Mouse (Mus musculus): Measurements from ENCODE around the gene Slc9a1. TPM values are rescaled to one million over a fixed set of nuclear protein-coding genes. Genes with fewer than 3 reads are reported as not detected.

Slc9a1 gene
- polyA plus RNA-seq, 1 experiment, result 39.4 TPM

- Histone ChIP-seq H3K36me3 (ENCODE audit: control insufficient read depth, insufficient read depth, low read length) (no peaks in the 10 kb centered on the region), H3K4me3 (ENCODE audit: extremely low read depth, insufficient read depth, insufficient read length) (no peak overlapping the region), H3K27me3 (ENCODE audit: control insufficient read depth, insufficient read depth, low read length) (no peaks in the 10 kb centered on the region), H3K4me1 (ENCODE audit: control insufficient read depth, insufficient read depth, insufficient read length) (no peaks in the 10 kb centered on the region), H3K27ac (ENCODE audit: insufficient read depth, low read length) (no peak overlapping the region)
- TF ChIP-seq POLR2A (IDR thresholded peaks at IDR 0.05; ENCODE audit: low read depth, low read length) (no peak), CTCF (IDR thresholded peaks at IDR 0.05; ENCODE audit: extremely low read depth, insufficient read depth, insufficient read length, insufficient replicate concordance) (no peak)
- WGBS, result 14% methylated on average over 3 of the region's 3 CpGs
- DNase-seq (ENCODE audit: low read depth in 1 of 2, low spot score in 2 of 2), result no peak
Measured at GRCm38 (mm10) chr4:133458044-133458443, 88.5 kb downstream of the Slc9a1 start.

GRCm38 (mm10) chr4:133460006-133460405 lies 90.5 kb downstream of the Slc9a1 start:
- no peak overlapping the region for H3K27ac ChIP-seq (ENCODE audit: insufficient read depth, low read length)
- no peaks in the 10 kb centered on the region for H3K27me3 ChIP-seq (ENCODE audit: control insufficient read depth, insufficient read depth, low read length)
- 96% methylated on average over 1 of the region's 1 CpGs for WGBS
- no peaks in the 10 kb centered on the region for H3K36me3 ChIP-seq (ENCODE audit: control insufficient read depth, insufficient read depth, low read length)
- TF ChIP-seq CTCF (IDR thresholded peaks at IDR 0.05; ENCODE audit: extremely low read depth, insufficient read depth, insufficient read length, insufficient replicate concordance) (no peak), POLR2A (IDR thresholded peaks at IDR 0.05; ENCODE audit: low read depth, low read length) (no peak)
- H3K4me1 ChIP-seq (ENCODE audit: control insufficient read depth, insufficient read depth, insufficient read length), result no peaks in the 10 kb centered on the region; the same call in 1 of the 2 replicates
- no peak overlapping the region for H3K4me3 ChIP-seq (ENCODE audit: extremely low read depth, insufficient read depth, insufficient read length)
- no peak for DNase-seq (ENCODE audit: low read depth in 1 of 2, low spot score in 2 of 2)

- no peak overlapping the region for H3K4me3 ChIP-seq (ENCODE audit: extremely low read depth, insufficient read depth, insufficient read length)
- TF ChIP-seq CTCF (IDR thresholded peaks at IDR 0.05; ENCODE audit: extremely low read depth, insufficient read depth, insufficient read length, insufficient replicate concordance) (no peak), POLR2A (IDR thresholded peaks at IDR 0.05; ENCODE audit: low read depth, low read length) (no peak)
- H3K27me3 ChIP-seq (ENCODE audit: control insufficient read depth, insufficient read depth, low read length), result no peaks in the 10 kb centered on the region
- no peak for DNase-seq (ENCODE audit: low read depth in 1 of 2, low spot score in 2 of 2)
- no peaks in the 10 kb centered on the region for H3K36me3 ChIP-seq (ENCODE audit: control insufficient read depth, insufficient read depth, low read length)
- 79% methylated on average over 5 of the region's 5 CpGs for WGBS
- no peaks in the 10 kb centered on the region; the same call in 1 of the 2 replicates for H3K4me1 ChIP-seq (ENCODE audit: control insufficient read depth, insufficient read depth, insufficient read length)
- no peak overlapping the region for H3K27ac ChIP-seq (ENCODE audit: insufficient read depth, low read length)
Measured at GRCm38 (mm10) chr4:133460796-133461325, 91.4 kb downstream of the Slc9a1 start.

- H3K36me3 ChIP-seq (ENCODE audit: control insufficient read depth, insufficient read depth, low read length), result no peaks in the 10 kb centered on the region
- no peaks in the 10 kb centered on the region; the same call in 1 of the 2 replicates for H3K4me1 ChIP-seq (ENCODE audit: control insufficient read depth, insufficient read depth, insufficient read length)
- H3K27ac ChIP-seq (ENCODE audit: insufficient read depth, low read length), result no peak overlapping the region
- DNase-seq (ENCODE audit: low read depth in 1 of 2, low spot score in 2 of 2), result no peak
- 80% methylated on average over 4 of the region's 4 CpGs for WGBS
- no peaks in the 10 kb centered on the region for H3K27me3 ChIP-seq (ENCODE audit: control insufficient read depth, insufficient read depth, low read length)
- no peak for TF ChIP-seq CTCF (IDR thresholded peaks at IDR 0.05; ENCODE audit: extremely low read depth, insufficient read depth, insufficient read length, insufficient replicate concordance)
- no peak overlapping the region for H3K4me3 ChIP-seq (ENCODE audit: extremely low read depth, insufficient read depth, insufficient read length)
Measured at GRCm38 (mm10) chr4:133461362-133461761, 91.9 kb downstream of the Slc9a1 start.

GRCm38 (mm10) chr4:133463184-133463583 lies 93.7 kb downstream of the Slc9a1 start:
- Histone ChIP-seq H3K36me3 (ENCODE audit: control insufficient read depth, insufficient read depth, low read length) (no peaks in the 10 kb centered on the region), H3K27ac (ENCODE audit: insufficient read depth, low read length) (no peak overlapping the region), H3K4me3 (ENCODE audit: extremely low read depth, insufficient read depth, insufficient read length) (no peak overlapping the region), H3K27me3 (ENCODE audit: control insufficient read depth, insufficient read depth, low read length) (no peaks in the 10 kb centered on the region), H3K4me1 (ENCODE audit: control insufficient read depth, insufficient read depth, insufficient read length) (no peaks in the 10 kb centered on the region; the same call in 1 of the 2 replicates)
- no peak for DNase-seq (ENCODE audit: low read depth in 1 of 2, low spot score in 2 of 2)
- 35% methylated on average over 6 of the region's 6 CpGs for WGBS
- TF ChIP-seq POLR2A (IDR thresholded peaks at IDR 0.05; ENCODE audit: low read depth, low read length) (no peak), CTCF (IDR thresholded peaks at IDR 0.05; ENCODE audit: extremely low read depth, insufficient read depth, insufficient read length, insufficient replicate concordance) (no peak)

GRCm38 (mm10) chr4:133468080-133468479 lies 98.6 kb downstream of the Slc9a1 start:
- Histone ChIP-seq H3K27ac (ENCODE audit: insufficient read depth, low read length) (no peak overlapping the region), H3K27me3 (ENCODE audit: control insufficient read depth, insufficient read depth, low read length) (no peaks in the 10 kb centered on the region), H3K4me1 (ENCODE audit: control insufficient read depth, insufficient read depth, insufficient read length) (no peaks in the 10 kb centered on the region; the same call in 1 of the 2 replicates), H3K36me3 (ENCODE audit: control insufficient read depth, insufficient read depth, low read length) (no peaks in the 10 kb centered on the region), H3K4me3 (ENCODE audit: extremely low read depth, insufficient read depth, insufficient read length) (peak overlapping the region; percentile 47; the same call in 1 of the 2 replicates)
- WGBS, result under 1% methylated on average over 27 of the region's 27 CpGs
- TF ChIP-seq POLR2A (IDR thresholded peaks at IDR 0.05; ENCODE audit: low read depth, low read length) (no peak), CTCF (IDR thresholded peaks at IDR 0.05; ENCODE audit: extremely low read depth, insufficient read depth, insufficient read length, insufficient replicate concordance) (no peak)
- peak in 1 of 2 experiments; percentile 54 for DNase-seq (ENCODE audit: low read depth in 1 of 2, low spot score in 2 of 2)

GRCm38 (mm10) chr4:133469122-133469521 lies 99.6 kb downstream of the Slc9a1 start:
- DNase-seq (ENCODE audit: low read depth in 1 of 2, low spot score in 2 of 2), result no peak
- Histone ChIP-seq H3K27me3 (ENCODE audit: control insufficient read depth, insufficient read depth, low read length) (no peaks in the 10 kb centered on the region), H3K36me3 (ENCODE audit: control insufficient read depth, insufficient read depth, low read length) (no peaks in the 10 kb centered on the region), H3K4me1 (ENCODE audit: control insufficient read depth, insufficient read depth, insufficient read length) (no peaks in the 10 kb centered on the region), H3K27ac (ENCODE audit: insufficient read depth, low read length) (no peak overlapping the region), H3K4me3 (ENCODE audit: extremely low read depth, insufficient read depth, insufficient read length) (no peak overlapping the region)
- TF ChIP-seq POLR2A (IDR thresholded peaks at IDR 0.05; ENCODE audit: low read depth, low read length) (no peak), CTCF (IDR thresholded peaks at IDR 0.05; ENCODE audit: extremely low read depth, insufficient read depth, insufficient read length, insufficient replicate concordance) (no peak)
- 46% methylated on average over 12 of the region's 12 CpGs for WGBS

All from spleen, adult 2 months (tissue).